Mouse (Mus musculus) left cerebral cortex, adult 2 months (tissue): ENCODE measurements around the gene Retreg1. TPM values are rescaled to one million over a fixed set of nuclear protein-coding genes. Genes with fewer than 3 reads are reported as not detected.
A peak's percentile ranks its signal among the peaks of the same experiment; 100 is the strongest.
"Not testable (repeated sequence)": the region's sequence is repeated elsewhere in the genome, so short reads cannot be mapped to it uniquely, and the experiment has no call there.

Experiments
- DNase-seq, 2 experiments: peaks; one replicate each; pipeline ENCODE4 v3.0.0; 2021 to 2022; ENCODE audit warnings: low spot score in 2 of 2, mixed read lengths in 1 of 2; ENCODE audit errors: extremely low spot score in 1 of 2
- H3K27ac ChIP-seq: fragments of 200-600 bp; 2 replicates; pipeline ENCODE4 v1.8.1; 2022
- H3K4me3 ChIP-seq: fragments of 200-600 bp; 2 replicates; pipeline ENCODE4 v1.8.1; 2022
- CTCF ChIP-seq: fragments of 200-600 bp; IDR thresholded peaks from 2 replicates; pipeline ENCODE4 v1.8.1; 2022; ENCODE audit warnings: antibody characterized with exemption, mild to moderate bottlenecking, moderate library complexity
- intact Hi-C: fragments of 180-260 bp; cut with DNase I; formaldehyde crosslinking; loops from one replicate; pipeline ENCODE4 v1.15.1; 2025
- total RNA-seq, 2 experiments: library from RNA; stranded (reverse); gene quantifications; 2 replicates each; pipeline ENCODE4 v1.2.3; 2021

Gene Retreg1
- total RNA-seq, 2 experiments from 2014 or later = 32.8 to 32.9 TPM

- intact Hi-C loops = loop anchor here (1.0 to 10.0 kb wide), 4 partner anchors 57 to 513 kb away; no protein-coding TSS in a partner anchor
- no peak for TF ChIP-seq CTCF
- no peak for DNase-seq
- Histone ChIP-seq H3K27ac (no peak overlapping the region), H3K4me3 (no peak overlapping the region)
Observed at GRCm38 (mm10) chr15:25957651-25958050, 114.7 kb downstream of the Retreg1 start.

- no peak overlapping the region for H3K4me3 ChIP-seq
- H3K27ac ChIP-seq = no peak overlapping the region
- DNase-seq = no peak
- TF ChIP-seq CTCF = peak; percentile 72
- intact Hi-C loops = loop anchor here (2.0 to 10.0 kb wide), 2 partner anchors 229 to 515 kb away; no protein-coding TSS in a partner anchor
Observed at GRCm38 (mm10) chr15:25959375-25959774, 116.4 kb downstream of the Retreg1 start.

GRCm38 (mm10) chr15:25960231-25960630, 117.3 kb downstream of the Retreg1 start:
- Histone ChIP-seq H3K4me3 (no peak overlapping the region), H3K27ac (no peak overlapping the region)
- intact Hi-C loops = loop anchor here (10.0 kb wide), 2 partner anchors 535 to 1365 kb away; no protein-coding TSS in a partner anchor
- no peak for TF ChIP-seq CTCF
- no peak for DNase-seq

GRCm38 (mm10) chr15:25966220-25966774, 123.3 kb downstream of the Retreg1 start:
- no peak for TF ChIP-seq CTCF
- Histone ChIP-seq H3K27ac (no peak overlapping the region), H3K4me3 (no peak overlapping the region)
- intact Hi-C loops = loop anchor here (10.0 kb wide), 2 partner anchors 541 to 1371 kb away; no protein-coding TSS in a partner anchor
- DNase-seq = no peak

GRCm38 (mm10) chr15:25971596-25971995, 128.6 kb downstream of the Retreg1 start:
- intact Hi-C loops = no loop called here
- no peak for TF ChIP-seq CTCF
- no peak for DNase-seq
- Histone ChIP-seq H3K27ac (no peak overlapping the region), H3K4me3 (no peak overlapping the region)

GRCm38 (mm10) chr15:25972758-25973157, 129.8 kb downstream of the Retreg1 start:
- intact Hi-C loops = no loop called here
- no peak for DNase-seq
- H3K27ac ChIP-seq = no peak overlapping the region
- H3K4me3 ChIP-seq = no peak overlapping the region
- no peak for TF ChIP-seq CTCF

- Histone ChIP-seq H3K4me3 (no peak overlapping the region), H3K27ac (no peak overlapping the region)
- intact Hi-C loops = no loop called here
- no peak for TF ChIP-seq CTCF
- no peak for DNase-seq
Observed at GRCm38 (mm10) chr15:25974352-25974751, 131.4 kb downstream of the Retreg1 start.

GRCm38 (mm10) chr15:25975810-25976209, 132.8 kb downstream of the Retreg1 start:
- no peak for TF ChIP-seq CTCF
- no peak overlapping the region for H3K4me3 ChIP-seq
- no peak for DNase-seq
- no peak overlapping the region for H3K27ac ChIP-seq
- intact Hi-C loops = no loop called here

- DNase-seq, intact Hi-C loops: not testable (repeated sequence)
- Histone ChIP-seq H3K4me3 (peak overlapping the region; percentile 98), H3K27ac (peak overlapping the region; percentile 71)
Observed at GRCm38 (mm10) chr15:25983614-25984013, 140.6 kb downstream of the Retreg1 start.

GRCm38 (mm10) chr15:25984067-25984733, 141.2 kb downstream of the Retreg1 start, which contains the start of gene Zfp622:
Gene Zfp622 (plus strand): TSS chr15:25984366.
- peak within 1 kb of the TSS; percentile 98 for H3K4me3 ChIP-seq
- intact Hi-C loops = no loop called here
- DNase-seq = peak; percentile 93 to 95
- H3K27ac ChIP-seq = peak within 1 kb of the TSS; percentile 87
- TF ChIP-seq CTCF = no peak

GRCm38 (mm10) chr15:25984734-25985492, 141.9 kb downstream of the Retreg1 start:
- DNase-seq = peak; percentile 14 to 58
- TF ChIP-seq CTCF = no peak
- intact Hi-C loops = no loop called here

More at GRCm38 (mm10) chr15:25984734-25985492, 141.9 kb downstream of the Retreg1 start:
- Histone ChIP-seq H3K4me3 (peak overlapping the region; percentile 98), H3K27ac (peak overlapping the region; percentile 87)
